Mouse (Mus musculus) liver, adult 2 months (tissue): ENCODE results near the gene Sbk1.

ENCODE experiments used
- CTCF ChIP-seq: fragments of 200-500 bp; IDR thresholded peaks from 2 replicates; pipeline ENCODE4 v1.5.1; 2011; ENCODE audit warnings: low read depth, low read length, control low read depth
- POLR2A ChIP-seq: fragments of 200-500 bp; IDR thresholded peaks from 2 replicates; pipeline ENCODE4 v1.6.1; 2011; ENCODE audit warnings: low read length, control low read depth; ENCODE audit not compliant: insufficient read depth; ENCODE audit errors: extremely low read depth

GRCm38 (mm10) chr7:126335556-126335955, 63.1 kb downstream of the Sbk1 start:
- TF ChIP-seq CTCF = no peak
- no peak for TF ChIP-seq POLR2A
